ENCODE assay signal across 10 mouse cellular contexts in genomic region chr4:150659926-150660610, GRCm38 (mm10). TPM values are rescaled to one million over a fixed set of nuclear protein-coding genes. Genes with fewer than 3 reads are reported as not detected.
DNase-seq lines count a peak whose midpoint lies in the region; ATAC-seq and TF ChIP-seq lines count a peak whose summit lies in the region.
"Had no signal": no experiment of that assay in that cellular context is flagged by ENCODE, and none has a peak within 500 bp of the region (broad histone marks: within the 10 kb centered on the region; RNA-seq: fewer than 3 reads in every experiment).

No protein-coding gene starts in this region.

- peak; percentile 45 for TF ChIP-seq CTCF in kidney, adult 2 months (conservative IDR thresholded peaks at IDR 0.05; ENCODE audit: insufficient read depth, insufficient read length, low read depth, low read length)

- no peak overlapping the region for H3K27ac ChIP-seq in kidney, adult 2 months (ENCODE audit: insufficient read depth, low read depth, low read length)
- H3K27ac ChIP-seq in kidney, embryonic 14.5 days (ENCODE audit: low read depth, low read length): no peak overlapping the region
- H3K27ac ChIP-seq in ES-E14 (ENCODE audit: insufficient read depth, low read depth, low read length, poor library complexity, severe bottlenecking): 0 out of 2 replicates have a peak overlapping the region, but pooled peaks have one; percentile 11
- H3K27ac ChIP-seq: midbrain, embryonic 15.5 days had no signal

- no peak overlapping the region for H3K4me3 ChIP-seq in kidney, adult 2 months (ENCODE audit: insufficient read depth, low read depth, low read length)
- no peak overlapping the region for H3K4me3 ChIP-seq in kidney, embryonic 14.5 days (ENCODE audit: low read length)
- no peak overlapping the region for H3K4me3 ChIP-seq in ES-E14 (ENCODE audit: insufficient read depth in 1 of 2, low read depth in 1 of 2, low read length in 2 of 2, poor library complexity in 1 of 2, severe bottlenecking in 1 of 2)
- H3K4me3 ChIP-seq: midbrain, embryonic 15.5 days had no signal

- DNase-seq in kidney, adult 2 months: peak; percentile 40
- DNase-seq in CD4-positive helper T cell, adult 2 months (ENCODE audit: low read depth, low spot score): peak; percentile 36
- peak; percentile 67 for DNase-seq in ES-E14 (ENCODE audit: low read depth, low spot score)
- peak; percentile 54 for DNase-seq in lung, postnatal 36 days
- no peak for DNase-seq in right cerebral cortex, postnatal 36 days (ENCODE audit: low spot score in 2 of 2)
- DNase-seq: left cerebral cortex, postnatal 4 days had no signal

- H3K36me3 ChIP-seq in kidney, adult 2 months (ENCODE audit: control insufficient read depth, insufficient read depth, low read length): no peaks in the 10 kb centered on the region
- H3K36me3 ChIP-seq in kidney, embryonic 14.5 days (ENCODE audit: control insufficient read depth, insufficient read depth, low read length): no peaks in the 10 kb centered on the region
- H3K36me3 ChIP-seq in ES-E14 (ENCODE audit: control insufficient read depth, insufficient read depth, low read length, poor library complexity, severe bottlenecking): no peaks in the 10 kb centered on the region
- H3K36me3 ChIP-seq: midbrain, embryonic 15.5 days had no signal

- no peak for ATAC-seq in kidney, embryonic 14.5 days (ENCODE audit: low FRiP score, low TSS enrichment)
- no peak for ATAC-seq in activated CD4-positive, CD25-positive, alpha-beta regulatory T cell, adult 4 months
- ATAC-seq: midbrain, embryonic 15.5 days had no signal

- 71% methylated on average over 9 of the region's 9 CpGs for WGBS in kidney, adult 2 months
- whole genome bisulfite sequencing in kidney, embryonic 14.5 days: 77% methylated on average over 9 of the region's 9 CpGs

- no peaks in the 10 kb centered on the region for H3K27me3 ChIP-seq in kidney, adult 2 months (replicated peaks; ENCODE audit: control insufficient read depth, insufficient read depth, low read length)
- no peaks in the 10 kb centered on the region for H3K27me3 ChIP-seq in kidney, embryonic 14.5 days (ENCODE audit: control insufficient read depth, insufficient read depth, low read length)

- no peak overlapping the region for H3K4me2 ChIP-seq in kidney, embryonic 14.5 days (replicated peaks; ENCODE audit: low read depth, low read length)
- H3K4me2 ChIP-seq: midbrain, embryonic 15.5 days had no signal

- H3K9me3 ChIP-seq in kidney, embryonic 14.5 days (ENCODE audit: control insufficient read depth, low read length): no peaks in the 10 kb centered on the region
- no peaks in the 10 kb centered on the region for H3K9me3 ChIP-seq in ES-E14 (ENCODE audit: control insufficient read depth, insufficient read depth, low read depth, low read length)
- H3K9me3 ChIP-seq: midbrain, embryonic 15.5 days had no signal

- TF ChIP-seq POLR2A in kidney, adult 2 months (IDR thresholded peaks at IDR 0.05; ENCODE audit: low read depth, low read length): no peak

- H3K9ac ChIP-seq in kidney, embryonic 14.5 days (ENCODE audit: low read depth, low read length): no peak overlapping the region
- no peak overlapping the region for H3K9ac ChIP-seq in ES-E14 (ENCODE audit: insufficient read depth, low read depth, low read length, poor library complexity, severe bottlenecking)
- H3K9ac ChIP-seq: midbrain, embryonic 15.5 days had no signal

- H3K4me1 ChIP-seq in kidney, adult 2 months (ENCODE audit: control insufficient read depth, insufficient read depth, low read length): no peaks in the 10 kb centered on the region
- peaks cover 13% of the 10 kb centered on the region for H3K4me1 ChIP-seq in kidney, embryonic 14.5 days (ENCODE audit: control insufficient read depth, insufficient read depth, low read length)
- H3K4me1 ChIP-seq in ES-E14 (ENCODE audit: control insufficient read depth in 2 of 2, insufficient read depth in 2 of 2, low read length in 2 of 2, poor library complexity in 1 of 2): peaks cover 6 to 26% of the 10 kb centered on the region in 2 experiments

- in situ Hi-C loops in ES-E14 (cut with MboI; ENCODE audit: low sequenced_read_pairs in 2 of 2, unreplicated experiment in 2 of 2): loop anchor here (10.0 to 25.0 kb wide), 2 partner anchors 227 to 245 kb away; no protein-coding TSS in a partner anchor

TF ChIP-seq in ES-E14, 5 proteins besides CTCF, POLR2A, EP300 and RAD21:
- TF ChIP-seq ZC3H11A (IDR thresholded peaks at IDR 0.05; ENCODE audit: borderline replicate concordance, low read depth, low read length) (no peak), MAFK (IDR thresholded peaks at IDR 0.05; ENCODE audit: insufficient read depth, low read depth, low read length) (no peak), CHD2 (IDR thresholded peaks at IDR 0.05; ENCODE audit: low read depth, low read length) (no peak), ZNF384 (IDR thresholded peaks at IDR 0.05; ENCODE audit: low read depth, low read length) (no peak), HCFC1 (IDR thresholded peaks at IDR 0.05; ENCODE audit: borderline replicate concordance, insufficient read depth, low read length) (no peak)

RNA-seq across cellular contexts. Expression of gene Slc45a1, which starts 8.1 kb away (rescaled TPM):
- 0.08 and 0.17 TPM in 2 replicates for polyA plus RNA-seq in kidney, adult 2 months (2012; rRNA removed)
- not detected in 2 replicates for polyA plus RNA-seq in kidney, embryonic 14.5 days (2014; fragmentation: Nextera tagmentation; extraction: Ambion mirVana)
- 0.98 and 2.0 TPM in 2 replicates for total RNA-seq in ES-E14 (2012; rRNA removed)
- polyA plus RNA-seq in activated CD4-positive, CD25-positive, alpha-beta regulatory T cell, adult 4 months (2017; shearing (Covaris generic)): under 1 TPM in 1 of 2 experiments, not detected in 1; 0.21 TPM
- total RNA-seq: heart, postnatal 10 days had no signal

Comparison
In these comparisons a context has a peak if more than half of its experiments do, and no peak if none do; other contexts are left out.
1. DNase-seq: peak in kidney, adult 2 months (single experiment), CD4-positive helper T cell, adult 2 months (single experiment), ES-E14 (single experiment) and lung, postnatal 36 days (single experiment); none in right cerebral cortex, postnatal 36 days (0 of 2).